Mouse (Mus musculus) olfactory bulb, adult 2 months (tissue): ENCODE results near the gene Fgf6. TPM values are rescaled to one million over a fixed set of nuclear protein-coding genes. Genes with fewer than 3 reads are reported as not detected.

ENCODE experiments used
- H3K27ac ChIP-seq: fragments of 200-500 bp; 2 replicates; pipeline ENCODE4 v1.5.1; 2012; ENCODE audit warnings: low read depth, low read length; ENCODE audit not compliant: insufficient read depth
- H3K4me1 ChIP-seq: fragments of 200-500 bp; 2 replicates; pipeline ENCODE4 v1.6.1; 2012; ENCODE audit warnings: low read length; ENCODE audit not compliant: control insufficient read depth, insufficient read depth
- H3K4me3 ChIP-seq: fragments of 200-500 bp; 2 replicates; pipeline ENCODE4 v1.5.1; 2012; ENCODE audit warnings: mild to moderate bottlenecking, low read depth, low read length, moderate library complexity; ENCODE audit not compliant: insufficient read depth
- CTCF ChIP-seq: fragments of 200-500 bp; IDR thresholded peaks from 2 replicates; pipeline ENCODE4 v1.5.1; 2012; ENCODE audit warnings: low read depth, mild to moderate bottlenecking, low read length, moderate library complexity; ENCODE audit not compliant: insufficient read depth
- POLR2A ChIP-seq: fragments of 200-500 bp; IDR thresholded peaks from 2 replicates; pipeline ENCODE4 v1.6.1; 2012; ENCODE audit warnings: mild to moderate bottlenecking, low read depth, low read length, moderate library complexity; ENCODE audit not compliant: insufficient read depth
- WGBS: fragments of 180-500 bp; shearing (Covaris S2); methylation state at CpG from one replicate; pipeline ENCODE4 v1.1.7; 2018; 5-methylcytosine and 5-hydroxymethylcytosine counted together
- polyA plus RNA-seq: library from polyadenylated mRNA; stranded (reverse); fragments of >200 nt; gene quantifications from 2 replicates; pipeline ENCODE4 v1.2.4, GENCODE M21; 2012; ENCODE audit warnings: low replicate concordance; ENCODE audit not compliant: missing spikeins, insufficient read depth, insufficient read length

The Fgf6 gene
- not detected in 2 replicates for polyA plus RNA-seq

DNA sequence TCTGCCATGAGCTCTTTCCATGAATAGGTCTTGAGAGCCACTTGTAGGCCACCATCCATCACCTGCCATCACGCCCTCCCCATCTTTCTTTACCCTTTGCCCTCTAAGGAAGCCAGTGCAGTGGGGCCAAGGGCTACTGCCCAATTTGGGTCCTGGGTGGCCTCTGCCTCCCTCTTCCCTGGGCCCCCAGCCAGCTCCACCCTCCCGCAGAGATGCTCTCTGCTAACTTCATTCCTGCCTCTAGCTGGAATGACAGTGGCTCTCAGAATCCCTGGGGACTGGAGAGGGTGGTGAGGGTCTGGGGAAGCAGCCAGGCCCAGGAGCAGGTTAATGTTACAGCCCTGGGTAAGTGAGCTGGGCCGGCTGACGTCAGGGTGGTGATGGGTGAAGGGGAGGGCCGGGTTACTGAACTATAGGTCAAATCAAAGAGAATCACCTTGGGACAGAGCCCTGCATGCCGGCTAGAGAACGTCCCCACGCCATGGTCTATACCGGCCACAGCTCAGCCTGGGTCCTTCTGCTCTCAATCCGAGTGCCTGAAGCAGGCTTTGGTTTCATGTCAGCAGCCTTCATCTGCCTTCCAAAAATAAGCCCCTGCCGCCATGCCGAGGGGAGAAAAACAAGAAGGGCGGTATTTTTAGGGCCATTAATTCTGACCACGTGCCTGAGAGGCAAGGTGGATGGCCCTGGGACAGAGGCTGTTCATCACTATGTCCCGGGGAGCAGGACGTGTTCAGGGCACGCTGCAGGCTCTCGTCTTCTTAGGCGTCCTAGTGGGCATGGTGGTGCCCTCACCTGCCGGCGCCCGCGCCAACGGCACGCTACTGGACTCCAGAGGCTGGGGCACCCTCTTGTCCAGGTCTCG, at the start of gene Fgf6:
Fgf6 (plus strand) TSS at position 681 of the 865 bp plus-strand sequence.
- Histone ChIP-seq H3K27ac (no peak within 1 kb of the TSS), H3K4me1 (peaks cover 8% of the 10 kb centered on the region), H3K4me3 (no peak within 1 kb of the TSS)
- no peak for TF ChIP-seq POLR2A
- TF ChIP-seq CTCF, result no peak
- WGBS, result 85% methylated on average over 26 of the region's 26 CpGs

DNA sequence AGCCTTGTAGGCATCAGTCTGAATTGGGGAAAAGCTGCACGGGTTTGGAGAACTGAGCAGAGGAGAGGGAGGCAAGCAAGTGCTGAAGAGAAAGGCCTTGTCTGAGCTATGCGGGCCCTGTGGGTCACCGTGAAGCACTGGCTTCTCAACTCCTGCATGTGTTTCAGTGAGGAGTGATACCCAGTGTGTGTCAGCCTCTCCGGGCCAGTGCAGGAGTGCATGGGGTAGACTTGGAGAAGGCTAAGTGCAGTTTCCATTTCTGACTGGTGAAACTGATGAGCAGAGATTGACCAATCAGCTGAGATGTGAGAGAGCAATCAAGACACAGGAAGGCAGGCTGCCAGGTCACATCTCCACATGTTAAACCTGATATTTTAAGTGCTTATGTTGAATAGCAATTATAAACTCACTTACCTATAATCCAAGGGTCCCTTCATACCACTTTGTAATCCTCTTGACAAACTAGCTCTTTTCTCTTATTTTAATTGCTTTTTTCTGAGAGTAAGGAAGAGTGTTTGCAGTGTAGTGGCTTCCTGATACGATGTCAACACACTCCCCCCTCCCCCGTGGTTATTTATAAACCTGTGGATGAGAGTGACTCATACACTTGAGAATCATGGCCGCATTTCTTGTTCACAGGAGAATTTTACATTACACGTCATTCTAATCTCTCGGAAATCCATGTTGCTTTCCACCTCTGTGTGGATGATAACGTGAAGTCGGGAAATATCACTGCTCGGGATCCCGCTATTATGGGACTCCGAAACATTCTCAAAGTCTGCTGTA, 49.0 kb upstream of the Fgf6 start:
- 66% methylated on average over 14 of the region's 14 CpGs for WGBS
- Histone ChIP-seq H3K4me1 (peaks cover 10% of the 10 kb centered on the region), H3K27ac (peak overlapping the region; percentile 59), H3K4me3 (no peak overlapping the region)
- TF ChIP-seq POLR2A (no peak), CTCF (no peak)

DNA sequence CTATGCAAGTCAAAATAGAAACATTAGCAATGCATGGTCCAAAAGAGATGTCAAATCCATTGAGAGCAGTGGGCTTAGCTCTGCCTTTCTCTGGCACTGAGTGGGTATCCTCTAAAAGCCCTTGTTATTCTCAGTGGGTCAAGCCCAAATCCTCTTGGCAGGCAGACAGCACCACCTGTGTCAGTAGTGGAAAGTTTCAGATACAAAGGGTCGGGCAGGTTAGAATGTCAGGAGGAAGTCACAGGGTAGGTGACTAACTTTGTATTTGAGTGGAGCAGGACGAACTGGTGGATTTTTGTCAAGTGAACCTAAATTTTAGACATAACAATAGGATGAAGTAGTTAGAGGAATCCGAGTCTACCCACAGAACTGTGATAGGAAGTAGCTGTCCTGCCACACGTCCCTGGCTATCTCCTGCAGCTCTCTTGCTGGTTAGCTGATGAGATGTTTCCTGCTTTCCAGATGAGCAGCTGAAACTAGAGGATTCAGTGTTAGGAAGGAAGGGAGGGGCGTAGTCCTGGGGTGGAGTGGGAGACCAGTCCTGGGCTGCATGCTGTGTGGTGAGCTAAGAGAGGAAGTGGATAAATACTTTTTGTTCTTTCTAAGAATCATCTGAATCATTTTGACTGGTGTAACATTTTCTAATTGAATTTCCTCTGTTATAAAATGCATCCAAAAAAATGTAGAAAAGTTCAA, 33.7 kb upstream of the Fgf6 start:
- WGBS, result 63% methylated on average over 5 of the region's 5 CpGs
- Histone ChIP-seq H3K4me3 (no peak overlapping the region), H3K4me1 (no peaks in the 10 kb centered on the region), H3K27ac (no peak overlapping the region)
- no peak for TF ChIP-seq POLR2A
- TF ChIP-seq CTCF, result no peak

DNA sequence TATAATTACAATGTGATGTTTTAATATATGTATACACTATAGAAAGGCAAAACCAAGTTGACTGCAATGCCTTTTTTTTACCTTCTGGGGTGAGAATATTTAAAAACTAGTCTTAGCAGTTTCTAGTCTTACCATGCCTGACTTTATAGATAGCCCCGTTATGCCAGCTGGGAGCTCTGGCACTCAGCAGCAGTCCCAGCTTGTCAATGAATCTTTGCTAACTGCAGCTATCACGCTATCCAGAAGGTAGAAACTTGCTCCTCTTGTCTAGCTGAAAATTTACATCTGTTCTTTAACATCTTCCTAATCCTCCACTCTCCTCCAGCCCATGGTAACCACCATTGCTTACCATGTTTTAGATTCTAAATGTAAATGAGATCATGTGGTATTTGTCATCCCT, 21.7 kb upstream of the Fgf6 start:
- no peaks in the 10 kb centered on the region for H3K4me1 ChIP-seq
- no peak overlapping the region for H3K4me3 ChIP-seq
- TF ChIP-seq CTCF (no peak), POLR2A (no peak)
- no peak overlapping the region for H3K27ac ChIP-seq
- WGBS, result 66% methylated on average over 2 of the region's 2 CpGs

DNA sequence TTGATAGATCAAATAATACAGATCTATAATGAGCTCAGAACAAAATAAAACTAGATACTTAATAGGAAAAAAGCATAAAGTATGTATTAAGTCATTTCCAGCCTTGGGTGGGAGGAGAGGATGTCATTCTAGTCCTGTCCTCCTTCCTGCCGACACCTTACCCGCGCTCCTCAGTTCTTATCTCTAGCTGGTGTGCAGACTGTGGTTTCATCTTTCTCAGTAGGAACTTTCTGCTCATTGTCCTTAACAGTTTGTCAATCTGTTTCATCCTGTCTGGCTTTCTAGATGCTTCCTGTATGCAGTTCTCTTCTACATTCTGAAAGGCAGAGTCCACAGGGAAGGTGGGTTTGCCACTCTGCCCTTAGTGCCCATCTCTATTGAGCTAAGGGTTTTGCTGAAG, 19.9 kb upstream of the Fgf6 start:
- no peaks in the 10 kb centered on the region for H3K4me1 ChIP-seq
- TF ChIP-seq POLR2A (no peak), CTCF (no peak)
- no peak overlapping the region for H3K27ac ChIP-seq
- no peak overlapping the region for H3K4me3 ChIP-seq
- WGBS, result 94% methylated on average over 3 of the region's 3 CpGs

DNA sequence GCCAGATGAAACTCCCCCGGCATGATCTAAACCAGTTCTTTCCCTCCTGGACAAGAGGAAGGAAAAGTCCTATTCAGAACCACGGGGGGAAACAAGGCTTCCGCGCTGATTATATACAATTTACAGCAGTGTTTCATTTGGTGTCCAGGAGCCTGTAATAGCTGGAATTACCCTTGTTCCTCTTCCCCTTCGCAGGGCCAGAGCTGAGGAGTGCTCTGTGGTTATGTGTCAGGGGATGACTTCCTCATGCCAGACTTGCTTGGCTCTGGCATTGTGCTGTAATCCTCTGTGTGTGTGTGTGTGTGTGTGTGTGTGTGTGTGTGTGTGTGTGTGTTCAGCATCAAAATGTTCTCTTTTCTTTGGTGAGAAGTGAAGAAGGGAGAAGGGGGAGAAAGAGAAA, 19.0 kb upstream of the Fgf6 start:
- H3K27ac ChIP-seq, result no peak overlapping the region
- 53% methylated on average over 5 of the region's 5 CpGs for WGBS
- H3K4me1 ChIP-seq, result no peaks in the 10 kb centered on the region
- H3K4me3 ChIP-seq, result no peak overlapping the region
- TF ChIP-seq POLR2A (no peak), CTCF (no peak)

DNA sequence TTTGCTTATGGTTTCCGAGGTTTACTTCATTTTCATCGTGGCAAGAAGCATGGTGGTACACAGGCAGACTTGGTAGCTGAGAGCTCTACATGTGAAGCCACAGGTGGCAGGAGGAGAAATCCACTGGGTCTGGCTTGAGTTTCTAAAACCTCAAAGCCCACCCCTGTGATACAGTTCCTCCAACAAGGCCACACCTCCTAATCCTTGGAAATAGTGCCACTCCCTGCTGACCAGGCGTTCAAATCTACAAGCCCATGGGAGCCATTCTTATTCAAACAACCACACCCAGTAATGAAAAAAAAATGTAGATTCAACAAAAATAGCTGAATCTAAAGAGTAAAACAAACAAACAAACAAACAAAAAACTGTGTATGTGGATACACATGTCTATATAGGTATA, 9.7 kb upstream of the Fgf6 start:
- no peak overlapping the region for H3K4me3 ChIP-seq
- no peak overlapping the region for H3K27ac ChIP-seq
- 86% methylated on average over 3 of the region's 3 CpGs for WGBS
- TF ChIP-seq CTCF, result no peak
- no peak for TF ChIP-seq POLR2A
- no peaks in the 10 kb centered on the region for H3K4me1 ChIP-seq

DNA sequence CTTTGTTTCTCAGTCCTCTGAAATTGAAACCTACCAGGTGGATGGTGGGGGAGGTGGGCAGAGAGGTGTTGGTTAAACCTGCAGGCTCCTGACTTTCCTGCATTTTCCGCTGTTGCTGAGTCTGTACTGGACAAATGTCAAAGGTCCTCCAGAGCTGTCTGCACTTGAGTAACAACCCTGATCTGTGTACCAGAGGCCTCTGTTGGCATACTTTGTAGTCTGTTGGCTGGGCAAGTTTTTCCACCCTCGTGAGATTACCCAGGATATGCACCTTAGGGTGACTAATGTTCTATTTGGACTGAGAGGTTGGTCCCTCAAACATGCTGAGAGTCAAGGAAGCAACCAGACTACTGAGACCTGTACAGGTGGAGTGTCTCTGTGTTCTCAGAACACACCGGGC, 8.8 kb upstream of the Fgf6 start:
- no peaks in the 10 kb centered on the region; the same call in 1 of the 2 replicates for H3K4me1 ChIP-seq
- H3K4me3 ChIP-seq, result no peak overlapping the region
- 90% methylated on average over 3 of the region's 3 CpGs for WGBS
- TF ChIP-seq CTCF, result no peak
- no peak for TF ChIP-seq POLR2A
- no peak overlapping the region for H3K27ac ChIP-seq
